Mouse (Mus musculus) cerebellum, adult 2 months (tissue): ENCODE measurements around the gene Dapl1. TPM values are rescaled to one million over a fixed set of nuclear protein-coding genes. Genes with fewer than 3 reads are reported as not detected.

Experiments
- DNase-seq, 2 experiments: peaks; one replicate each; pipeline ENCODE4 v3.0.0; 2021
- H3K27ac ChIP-seq: fragments of 200-500 bp; 2 replicates; pipeline ENCODE4 v1.5.1; 2012; ENCODE audit warnings: low read length, control low read depth, inconsistent platforms; ENCODE audit not compliant: insufficient read depth
- H3K27me3 ChIP-seq: fragments of 200-500 bp; 2 replicates; pipeline ENCODE4 v1.6.1; 2012; ENCODE audit warnings: inconsistent platforms, mild to moderate bottlenecking, low read length, moderate library complexity; ENCODE audit not compliant: control insufficient read depth, insufficient read depth
- H3K4me1 ChIP-seq: fragments of 200-500 bp; 2 replicates; pipeline ENCODE4 v1.6.1; 2011; ENCODE audit warnings: low read length; ENCODE audit not compliant: control insufficient read depth, insufficient read depth
- H3K4me3 ChIP-seq: fragments of 200-500 bp; replicated peaks from 2 replicates; pipeline ENCODE3; 2011; ENCODE audit warnings: mild to moderate bottlenecking, low read depth, low read length, control low read depth; ENCODE audit not compliant: insufficient read depth
- CTCF ChIP-seq: fragments of 200-500 bp; IDR thresholded peaks from 2 replicates; pipeline ENCODE4 v1.5.1; 2011; ENCODE audit warnings: low read depth, mild to moderate bottlenecking, control low read depth, low read length, moderate library complexity, borderline replicate concordance; ENCODE audit not compliant: insufficient read depth
- POLR2A ChIP-seq: fragments of 200-500 bp; IDR thresholded peaks from 2 replicates; pipeline ENCODE4 v1.6.1; 2011; ENCODE audit warnings: low read length, control low read depth, borderline replicate concordance; ENCODE audit not compliant: insufficient read depth
- WGBS: fragments of 180-500 bp; shearing (Covaris S2); methylation state at CpG from one replicate; pipeline ENCODE4 v1.1.7; 2018; 5-methylcytosine and 5-hydroxymethylcytosine counted together
- polyA plus RNA-seq: library from polyadenylated mRNA; depleted of rRNA; stranded (reverse); fragments of >200 nt; gene quantifications from 2 replicates; pipeline ENCODE4 v1.2.3, GENCODE M21; 2012; rRNA removed

Gene Dapl1
- polyA plus RNA-seq, 1 experiment: 0.69 TPM

DNA sequence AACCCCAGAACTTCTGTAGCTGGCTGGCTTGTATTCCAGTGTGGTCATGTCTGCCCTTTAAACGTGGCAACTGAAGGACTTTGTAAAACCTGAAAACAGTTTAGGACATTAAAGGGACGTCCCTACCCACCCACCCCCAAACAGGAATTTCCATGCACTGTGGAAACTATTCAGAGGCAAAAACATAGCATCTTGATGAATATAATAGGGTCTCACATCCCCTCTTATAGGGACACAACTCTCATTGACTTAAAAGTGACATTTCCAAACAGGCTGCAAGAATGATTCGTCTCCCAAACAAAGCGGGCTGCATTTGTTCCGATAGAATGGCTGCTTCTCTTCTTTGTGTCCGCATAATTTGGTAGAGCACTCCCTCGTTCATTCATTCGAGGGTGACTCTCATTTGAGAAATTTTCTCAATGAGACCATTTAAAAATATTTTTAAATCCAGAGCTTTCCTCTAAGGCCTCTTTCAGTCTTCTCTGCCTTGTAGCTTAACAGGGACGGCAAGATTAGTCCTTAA lies 59.2 kb downstream of the Dapl1 start:
- TF ChIP-seq POLR2A: no peak
- TF ChIP-seq CTCF: no peak
- 73% methylated on average over 9 of the region's 9 CpGs for WGBS
- no peaks in the 10 kb centered on the region for H3K4me1 ChIP-seq
- DNase-seq: no peak
- no peak overlapping the region for H3K4me3 ChIP-seq
- no peaks in the 10 kb centered on the region for H3K27me3 ChIP-seq
- no peak overlapping the region for H3K27ac ChIP-seq

DNA sequence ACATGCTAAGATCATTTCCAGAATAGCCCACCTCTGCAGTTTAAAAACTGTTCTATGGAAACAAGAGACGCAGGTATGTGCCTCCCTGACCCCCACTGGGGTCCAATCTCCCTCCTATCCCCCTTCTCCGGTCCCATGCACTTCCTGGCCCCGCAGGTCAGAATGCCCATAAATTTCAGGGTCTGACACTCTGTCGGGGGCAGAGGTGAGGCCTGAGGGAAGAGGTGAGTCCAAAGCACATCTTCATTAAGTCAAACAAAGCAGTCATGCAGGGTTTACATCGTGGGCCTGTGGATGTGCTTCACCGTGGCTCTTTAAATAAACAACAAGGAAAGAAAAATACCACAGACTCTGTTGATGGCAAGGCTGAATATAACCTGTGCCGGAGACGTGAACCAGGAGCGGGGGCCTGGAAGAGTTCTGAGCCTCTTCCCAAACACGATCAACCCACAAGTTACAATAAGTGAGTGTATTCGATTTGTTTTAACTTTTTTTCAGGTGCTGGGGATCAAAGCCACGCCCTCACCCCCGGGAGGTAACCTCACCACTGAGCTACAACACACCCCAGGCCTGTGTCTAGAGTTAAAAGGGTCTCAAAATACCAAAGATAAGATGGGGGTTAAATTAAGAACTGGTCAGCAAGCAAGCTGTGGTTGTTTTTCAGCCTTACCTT lies 59.9 kb downstream of the Dapl1 start:
- DNase-seq: no peak
- no peak overlapping the region for H3K27ac ChIP-seq
- H3K4me3 ChIP-seq: no peak overlapping the region
- TF ChIP-seq CTCF (no peak), POLR2A (no peak)
- WGBS: 71% methylated on average over 13 of the region's 13 CpGs
- no peaks in the 10 kb centered on the region for H3K4me1 ChIP-seq
- no peaks in the 10 kb centered on the region for H3K27me3 ChIP-seq

GRCm38 (mm10) chr2:59545001-59545400 lies 60.5 kb downstream of the Dapl1 start:
- WGBS: 67% methylated on average over 7 of the region's 7 CpGs
- no peaks in the 10 kb centered on the region for H3K4me1 ChIP-seq
- TF ChIP-seq POLR2A: no peak
- no peak for TF ChIP-seq CTCF
- no peak overlapping the region for H3K4me3 ChIP-seq
- DNase-seq: no peak
- no peaks in the 10 kb centered on the region for H3K27me3 ChIP-seq
- no peak overlapping the region for H3K27ac ChIP-seq

- DNase-seq: no peak
- Histone ChIP-seq H3K27me3 (no peaks in the 10 kb centered on the region), H3K4me3 (no peak overlapping the region), H3K4me1 (no peaks in the 10 kb centered on the region), H3K27ac (no peak overlapping the region)
- 91% methylated on average over 8 of the region's 8 CpGs for WGBS
- no peak for TF ChIP-seq POLR2A
- no peak for TF ChIP-seq CTCF
These were observed 63.1 kb downstream of the Dapl1 start for GRCm38 (mm10) chr2:59547369-59548099.

GRCm38 (mm10) chr2:59552784-59553183 lies 68.3 kb downstream of the Dapl1 start:
- H3K27me3 ChIP-seq: no peaks in the 10 kb centered on the region
- H3K4me1 ChIP-seq: no peaks in the 10 kb centered on the region
- H3K4me3 ChIP-seq: no peak overlapping the region
- TF ChIP-seq CTCF (no peak), POLR2A (no peak)
- H3K27ac ChIP-seq: no peak overlapping the region
- DNase-seq: no peak
- 63% methylated on average over 1 of the region's 1 CpGs for WGBS

- no peak overlapping the region for H3K4me3 ChIP-seq
- no peak for DNase-seq
- 0 out of 2 replicates have a peak, but pooled peaks cover 2% of the 10 kb centered on the region for H3K4me1 ChIP-seq
- 89% methylated on average over 2 of the region's 2 CpGs for WGBS
- no peak overlapping the region for H3K27ac ChIP-seq
- TF ChIP-seq CTCF (no peak), POLR2A (no peak)
- no peaks in the 10 kb centered on the region for H3K27me3 ChIP-seq
These were observed 70.0 kb downstream of the Dapl1 start for GRCm38 (mm10) chr2:59554373-59554940.

Other genes starting within 250 kb of the Dapl1 start
- gene Tanc1, start 127.4 kb downstream of the Dapl1 start, polyA plus RNA-seq: 40.7 and 41.2 TPM in 2 replicates